Mouse (Mus musculus): ENCODE results near the gene Tnf. TPM values are rescaled to one million over a fixed set of nuclear protein-coding genes. Genes with fewer than 3 reads are reported as not detected.
A peak's percentile ranks its signal among the peaks of the same experiment; 100 is the strongest.

Gene Tnf
- polyA plus RNA-seq, 1 experiment from 2014 or later = 0.14 TPM

GRCm38 (mm10) chr17:35164568-35165450 is 37.0 kb downstream of the Tnf start, which contains the start of gene Prrc2a:
Prrc2a (minus strand) TSS chr17:35164897.
- Histone ChIP-seq H3K4me3 (peak within 1 kb of the TSS; percentile 99), H3K27ac (peak within 1 kb of the TSS; percentile 98), H3K4me1 (peaks cover 33% of the 10 kb centered on the region), H3K36me3 (peaks cover 23% of the 10 kb centered on the region), H3K27me3 (no peaks in the 10 kb centered on the region), H3K9ac (peak within 1 kb of the TSS; percentile 100), H3K9me3 (replicated peaks) (no peaks in the 10 kb centered on the region), H3K4me2 (replicated peaks) (peak within 1 kb of the TSS; percentile 93)
- 1% methylated on average over 67 of the region's 89 CpGs for WGBS
- peak; percentile 95 for ATAC-seq (ENCODE audit: low FRiP score)

GRCm38 (mm10) chr17:35164218-35164567 is 37.6 kb downstream of the Tnf start:
- H3K27ac ChIP-seq = peak overlapping the region; percentile 98
- H3K27me3 ChIP-seq = no peaks in the 10 kb centered on the region
- H3K4me3 ChIP-seq = peak overlapping the region; percentile 99
- H3K9ac ChIP-seq = peak overlapping the region; percentile 100
- H3K4me2 ChIP-seq (replicated peaks) = peak overlapping the region; percentile 93
- peaks cover 29% of the 10 kb centered on the region for H3K36me3 ChIP-seq
- under 1% methylated on average over 24 of the region's 28 CpGs for WGBS
- H3K4me1 ChIP-seq = peaks cover 33% of the 10 kb centered on the region
- no peak for ATAC-seq (ENCODE audit: low FRiP score)
- no peaks in the 10 kb centered on the region for H3K9me3 ChIP-seq (replicated peaks)

DNA sequence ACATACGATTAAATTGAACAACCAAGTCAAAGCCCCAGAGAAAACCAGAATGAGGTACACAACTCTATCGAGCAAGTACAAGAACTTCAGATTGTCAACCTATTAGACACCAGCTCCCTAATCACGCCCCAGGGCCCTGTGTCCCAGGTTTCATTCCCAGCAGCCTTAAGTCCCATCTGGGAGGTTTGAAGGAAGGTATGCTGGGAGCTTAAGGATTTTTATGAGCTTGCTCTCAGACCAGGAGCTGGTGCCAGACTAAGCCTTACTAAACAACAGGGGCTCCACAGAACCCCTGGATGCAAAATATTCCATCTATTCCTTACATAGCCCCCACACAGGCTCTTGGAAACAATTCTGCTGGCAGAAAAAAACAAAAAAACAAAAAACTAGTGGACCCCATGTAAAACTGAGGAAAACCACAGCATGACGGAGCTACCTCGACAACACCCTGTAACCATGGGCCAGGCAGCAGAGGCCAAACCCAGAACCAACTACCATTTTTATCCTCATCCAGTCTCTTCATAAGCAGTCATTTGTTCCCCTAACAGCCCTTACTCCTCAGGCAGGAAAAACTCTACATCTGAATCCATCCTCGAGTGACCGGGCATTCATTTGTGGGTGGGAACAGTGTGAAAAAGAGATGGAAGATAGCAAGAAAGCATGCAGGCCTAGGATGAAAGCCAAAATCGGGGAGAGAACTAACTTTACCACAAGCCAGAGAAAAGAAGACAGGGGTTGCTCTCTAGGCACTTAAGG is 38.3 kb downstream of the Tnf start:
- no peaks in the 10 kb centered on the region for H3K9me3 ChIP-seq (replicated peaks)
- peak overlapping the region; percentile 99 for H3K4me3 ChIP-seq
- H3K4me2 ChIP-seq (replicated peaks) = peak overlapping the region; percentile 93
- peak overlapping the region; percentile 100 for H3K9ac ChIP-seq
- peak overlapping the region; percentile 98 for H3K27ac ChIP-seq
- H3K36me3 ChIP-seq = peaks cover 36% of the 10 kb centered on the region
- ATAC-seq (ENCODE audit: low FRiP score) = no peak
- no peaks in the 10 kb centered on the region for H3K27me3 ChIP-seq
- 16% methylated on average over 8 of the region's 8 CpGs for WGBS
- H3K4me1 ChIP-seq = peaks cover 33% of the 10 kb centered on the region

DNA sequence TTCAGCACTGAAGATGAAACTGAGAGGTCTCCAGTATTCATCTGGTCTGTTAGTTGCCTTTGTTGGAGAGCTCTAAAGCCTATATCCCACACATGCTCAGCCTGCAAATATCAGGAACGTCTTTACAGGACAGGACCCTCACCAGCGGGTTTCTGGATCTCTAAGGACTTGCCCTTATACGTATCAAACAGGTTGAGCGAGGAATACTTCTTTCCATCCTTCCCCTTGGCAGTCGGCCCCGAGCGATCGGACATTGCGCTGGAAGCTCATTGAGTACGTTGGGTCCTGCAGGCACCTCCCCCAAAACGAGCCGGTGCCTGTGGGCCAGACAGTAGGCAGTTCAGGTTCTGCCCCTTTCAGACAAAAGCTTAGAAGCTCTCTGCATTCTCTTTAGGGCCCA is 39.1 kb downstream of the Tnf start:
- 57% methylated on average over 12 of the region's 12 CpGs for WGBS
- H3K9me3 ChIP-seq (replicated peaks) = no peaks in the 10 kb centered on the region
- peaks cover 44% of the 10 kb centered on the region for H3K36me3 ChIP-seq
- H3K4me1 ChIP-seq = peaks cover 33% of the 10 kb centered on the region
- H3K9ac ChIP-seq = peak overlapping the region; percentile 100
- peak overlapping the region; percentile 12; the same call in 1 of the 2 replicates for H3K27ac ChIP-seq
- peak overlapping the region; percentile 99 for H3K4me3 ChIP-seq
- no peaks in the 10 kb centered on the region for H3K27me3 ChIP-seq
- no peak for ATAC-seq (ENCODE audit: low FRiP score)
- peak overlapping the region; percentile 93 for H3K4me2 ChIP-seq (replicated peaks)

GRCm38 (mm10) chr17:35162121-35162520 is 39.7 kb downstream of the Tnf start:
- peaks cover 50% of the 10 kb centered on the region for H3K36me3 ChIP-seq
- peak overlapping the region; percentile 100; the same call in 1 of the 2 replicates for H3K9ac ChIP-seq
- H3K4me3 ChIP-seq = peak overlapping the region; percentile 99

GRCm38 (mm10) chr17:35161421-35161820 is 40.4 kb downstream of the Tnf start:
- Histone ChIP-seq H3K9ac (no peak overlapping the region), H3K4me1 (peaks cover 31% of the 10 kb centered on the region), H3K27ac (no peak overlapping the region), H3K27me3 (no peaks in the 10 kb centered on the region), H3K4me3 (no peak overlapping the region), H3K36me3 (peaks cover 57% of the 10 kb centered on the region), H3K4me2 (replicated peaks) (no peak overlapping the region), H3K9me3 (replicated peaks) (no peaks in the 10 kb centered on the region)
- no peak for ATAC-seq (ENCODE audit: low FRiP score)
- 84% methylated on average over 11 of the region's 11 CpGs for WGBS

More at GRCm38 (mm10) chr17:35162121-35162520, 39.7 kb downstream of the Tnf start:
- H3K9me3 ChIP-seq (replicated peaks) = no peaks in the 10 kb centered on the region
- no peak for ATAC-seq (ENCODE audit: low FRiP score)
- peak overlapping the region; percentile 93 for H3K4me2 ChIP-seq (replicated peaks)
- WGBS = 77% methylated on average over 14 of the region's 14 CpGs
- H3K27ac ChIP-seq = no peak overlapping the region
- H3K4me1 ChIP-seq = peaks cover 33% of the 10 kb centered on the region
- H3K27me3 ChIP-seq = no peaks in the 10 kb centered on the region

DNA sequence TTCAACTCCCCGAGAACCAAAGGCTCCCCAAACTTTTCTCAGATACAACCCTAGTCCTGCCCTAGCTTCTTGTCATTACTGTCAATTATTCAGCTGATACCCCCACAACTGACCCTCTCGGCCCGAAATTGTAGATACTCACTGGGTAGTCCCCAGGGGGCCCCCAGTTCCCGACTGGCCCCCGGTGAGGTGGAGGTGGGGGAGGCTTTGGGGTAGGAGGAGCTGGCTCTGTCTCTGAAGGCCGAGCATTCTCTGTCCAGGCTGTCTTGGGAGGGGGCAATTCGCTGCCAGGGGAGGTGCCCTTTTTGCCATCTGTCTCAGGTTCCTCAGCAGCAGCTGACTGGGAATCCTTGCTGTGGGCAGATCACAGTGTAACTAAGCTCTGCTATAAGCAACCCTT is 42.2 kb downstream of the Tnf start:
- Histone ChIP-seq H3K9ac (no peak overlapping the region), H3K27me3 (no peaks in the 10 kb centered on the region), H3K36me3 (peaks cover 75% of the 10 kb centered on the region), H3K4me3 (no peak overlapping the region), H3K4me1 (peaks cover 24% of the 10 kb centered on the region), H3K4me2 (replicated peaks) (no peak overlapping the region), H3K27ac (no peak overlapping the region), H3K9me3 (replicated peaks) (no peaks in the 10 kb centered on the region)
- 84% methylated on average over 7 of the region's 7 CpGs for WGBS
- no peak for ATAC-seq (ENCODE audit: low FRiP score)

DNA sequence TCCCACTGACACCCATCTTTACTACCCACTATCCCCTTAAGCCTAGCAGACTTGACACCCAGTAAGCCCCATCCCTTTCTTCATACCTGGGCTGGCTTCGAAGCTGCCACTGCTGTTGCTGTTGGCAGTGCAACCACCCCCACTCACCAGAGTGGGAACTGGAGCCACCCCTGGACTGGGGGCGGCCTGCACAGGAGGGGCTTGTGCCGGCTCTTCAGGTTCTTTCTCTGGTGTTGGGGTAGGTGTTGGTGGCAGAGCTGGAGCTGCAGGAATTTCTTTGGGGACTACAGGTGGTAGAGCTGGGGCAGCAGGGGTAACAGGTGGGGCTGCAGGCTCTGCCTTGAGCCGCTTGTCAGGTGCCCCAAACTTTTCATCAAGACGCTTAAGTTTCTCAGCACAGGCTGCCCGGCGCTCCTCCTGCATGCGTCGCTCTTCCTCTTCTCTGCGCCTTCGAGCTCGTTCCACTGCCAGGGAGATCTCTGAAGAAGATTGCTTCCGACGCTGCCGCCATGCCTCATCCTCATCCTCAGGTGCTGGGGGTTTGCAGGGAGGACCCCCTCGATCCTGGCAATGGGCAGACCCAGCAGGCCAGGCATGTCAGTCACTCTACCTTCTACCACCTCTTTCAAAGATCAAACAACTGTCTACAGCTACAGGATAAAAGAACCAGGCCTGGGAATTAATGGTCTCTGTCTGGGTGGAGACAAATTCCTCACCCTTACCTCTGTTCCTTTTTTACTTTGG is 42.8 kb downstream of the Tnf start:
- no peaks in the 10 kb centered on the region for H3K9me3 ChIP-seq (replicated peaks)
- WGBS = 95% methylated on average over 16 of the region's 16 CpGs
- H3K4me2 ChIP-seq (replicated peaks) = no peak overlapping the region
- peaks cover 81% of the 10 kb centered on the region for H3K36me3 ChIP-seq
- no peaks in the 10 kb centered on the region for H3K27me3 ChIP-seq
- peaks cover 24% of the 10 kb centered on the region for H3K4me1 ChIP-seq
- ATAC-seq (ENCODE audit: low FRiP score) = no peak
- H3K4me3 ChIP-seq = no peak overlapping the region
- H3K27ac ChIP-seq = no peak overlapping the region
- no peak overlapping the region for H3K9ac ChIP-seq

GRCm38 (mm10) chr17:35157661-35158175 is 44.1 kb downstream of the Tnf start:
- no peak overlapping the region for H3K4me2 ChIP-seq (replicated peaks)
- peaks cover 15% of the 10 kb centered on the region for H3K4me1 ChIP-seq
- H3K4me3 ChIP-seq = no peak overlapping the region
- WGBS = 91% methylated on average over 8 of the region's 8 CpGs
- no peak overlapping the region for H3K27ac ChIP-seq
- peaks cover 94% of the 10 kb centered on the region for H3K36me3 ChIP-seq
- H3K9me3 ChIP-seq (replicated peaks) = no peaks in the 10 kb centered on the region
- no peaks in the 10 kb centered on the region for H3K27me3 ChIP-seq
- H3K9ac ChIP-seq = no peak overlapping the region
- ATAC-seq (ENCODE audit: low FRiP score) = no peak

DNA sequence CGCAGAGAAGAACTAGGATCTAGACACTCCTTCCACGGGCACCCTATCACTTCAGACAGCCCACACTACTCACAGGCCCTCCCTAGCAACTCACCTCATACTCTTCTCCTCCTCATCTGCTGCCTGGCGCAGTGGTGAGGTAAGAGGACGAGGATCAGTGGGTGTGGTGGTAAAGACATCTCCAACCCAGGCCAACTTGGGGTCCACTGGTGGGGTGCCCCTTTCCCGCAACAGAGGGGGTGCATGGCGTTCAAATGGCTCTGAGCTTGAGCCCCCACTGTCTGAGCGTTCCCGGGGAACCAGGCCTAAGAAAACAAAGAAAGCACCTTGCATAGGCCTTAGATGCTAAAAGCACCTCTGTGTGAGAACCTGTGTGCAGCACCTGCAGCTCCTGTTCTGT is 44.6 kb downstream of the Tnf start:
- H3K4me1 ChIP-seq = peaks cover 11% of the 10 kb centered on the region
- ATAC-seq (ENCODE audit: low FRiP score) = no peak
- H3K4me2 ChIP-seq (replicated peaks) = no peak overlapping the region
- H3K9ac ChIP-seq = no peak overlapping the region
- no peaks in the 10 kb centered on the region for H3K27me3 ChIP-seq
- H3K27ac ChIP-seq = no peak overlapping the region
- WGBS = 93% methylated on average over 8 of the region's 8 CpGs
- no peaks in the 10 kb centered on the region for H3K9me3 ChIP-seq (replicated peaks)
- no peak overlapping the region for H3K4me3 ChIP-seq
- H3K36me3 ChIP-seq = peaks cover 99% of the 10 kb centered on the region

DNA sequence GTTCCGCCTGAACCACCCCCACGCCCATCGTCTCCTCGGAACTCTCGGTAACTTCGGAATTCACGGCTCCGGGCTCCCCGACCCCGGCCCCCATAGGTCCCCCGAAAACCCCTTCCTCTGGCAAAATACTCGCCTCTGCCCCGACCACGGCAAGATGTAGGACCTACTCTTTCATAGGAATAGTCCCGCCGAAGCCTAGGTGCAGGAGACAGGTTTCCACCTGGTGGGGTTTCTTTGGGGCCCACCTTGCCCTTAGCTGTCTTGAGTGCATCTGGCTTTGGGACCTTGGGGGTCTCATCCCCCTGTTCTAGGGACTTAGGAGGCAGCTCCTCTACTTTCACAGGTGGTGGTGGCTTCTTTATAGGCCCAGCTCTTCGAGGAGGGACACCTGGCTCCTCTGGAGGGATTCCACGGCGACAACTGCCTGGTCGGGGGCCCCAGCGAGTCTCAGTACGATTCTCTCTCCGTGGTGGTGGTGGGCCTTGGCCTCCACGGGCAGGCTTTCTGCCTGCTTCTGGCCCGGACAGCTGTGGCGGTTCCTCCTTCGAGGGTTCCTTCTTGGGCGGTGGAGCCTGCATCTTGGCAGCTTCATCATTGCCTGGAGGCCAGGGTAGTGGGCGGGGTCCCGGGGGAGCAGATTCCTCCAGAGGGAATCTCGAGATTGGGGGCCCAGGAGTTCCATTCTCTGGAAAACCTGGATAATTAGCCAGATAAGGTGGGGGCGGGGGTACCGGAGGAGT is 45.2 kb downstream of the Tnf start:
- 91% methylated on average over 33 of the region's 33 CpGs for WGBS
- ATAC-seq (ENCODE audit: low FRiP score) = no peak
- H3K9me3 ChIP-seq (replicated peaks) = no peaks in the 10 kb centered on the region
- no peak overlapping the region for H3K27ac ChIP-seq
- no peaks in the 10 kb centered on the region for H3K27me3 ChIP-seq
- H3K4me1 ChIP-seq = peaks cover 4% of the 10 kb centered on the region
- no peak overlapping the region for H3K4me2 ChIP-seq (replicated peaks)
- no peak overlapping the region for H3K9ac ChIP-seq
- H3K4me3 ChIP-seq = no peak overlapping the region
- H3K36me3 ChIP-seq = peaks cover 100% of the 10 kb centered on the region

Measured in hindbrain, embryonic 12.5 days (tissue).